Mouse (Mus musculus) liver, embryonic 14.5 days (tissue): ENCODE data around the gene Fzd10. TPM values are rescaled to one million over a fixed set of nuclear protein-coding genes. Genes with fewer than 3 reads are reported as not detected.

Experiments
- ATAC-seq: fragments of 200-750 bp; cut with Nextera tagmentation; 2 replicates; pipeline ENCODE4 v1.8.0; 2017; ENCODE audit warnings: moderate number of reproducible peaks, mild to moderate bottlenecking, moderate library complexity; ENCODE audit not compliant: insufficient read depth
- DNase-seq, 3 experiments: peaks; one replicate each; pipeline ENCODE4 v3.0.0-alpha.2; 2012 to 2013; ENCODE audit warnings: low read depth in 3 of 3, low spot score in 3 of 3
- H3K27ac ChIP-seq: fragments of 300-500 bp; sonication (generic); 2 replicates; pipeline ENCODE4 v1.5.1; 2014; ENCODE audit warnings: moderate library complexity, mild to moderate bottlenecking, control low read depth, inconsistent platforms
- H3K27me3 ChIP-seq: fragments of 300-500 bp; sonication (generic); 2 replicates; pipeline ENCODE4 v1.6.1; 2014; ENCODE audit warnings: mild to moderate bottlenecking, low read length, moderate library complexity; ENCODE audit not compliant: control insufficient read depth, insufficient read depth
- H3K36me3 ChIP-seq: fragments of 300-500 bp; sonication (generic); replicated peaks from 2 replicates; pipeline ENCODE4 v1.6.1; 2014; ENCODE audit warnings: low read depth; ENCODE audit not compliant: control insufficient read depth, insufficient read depth
- H3K4me1 ChIP-seq, 2 experiments: fragments of 200-500 bp in 1 of 2; fragments of 300-500 bp in 1 of 2; sonication (generic) in 1 of 2; replicated peaks; 2 replicates each; pipeline ENCODE4 v1.6.1; 2012 to 2014; ENCODE audit warnings: antibody characterized with exemption in 1 of 2, inconsistent platforms in 1 of 2, low read length in 1 of 2; ENCODE audit not compliant: control insufficient read depth in 2 of 2, insufficient read depth in 2 of 2
- H3K4me2 ChIP-seq: fragments of 300-500 bp; sonication (generic); 2 replicates; pipeline ENCODE4 v1.6.1; 2014; ENCODE audit warnings: low read depth, mild to moderate bottlenecking, control low read depth, moderate library complexity
- H3K4me3 ChIP-seq, 2 experiments: fragments of 200-500 bp in 1 of 2; fragments of 300-500 bp in 1 of 2; sonication (generic) in 1 of 2; 2 replicates each; pipeline ENCODE4 v1.5.1; 2012 to 2014; ENCODE audit warnings: low read depth in 2 of 2, low read length in 2 of 2, mild to moderate bottlenecking in 2 of 2, control low read depth in 1 of 2, inconsistent platforms in 1 of 2, moderate library complexity in 1 of 2; ENCODE audit not compliant: insufficient read depth in 1 of 2
- H3K9ac ChIP-seq: fragments of 300-500 bp; sonication (generic); replicated peaks from 2 replicates; pipeline ENCODE4 v1.6.1; 2014; ENCODE audit warnings: mild to moderate bottlenecking, control low read depth, moderate library complexity
- H3K9me3 ChIP-seq: fragments of 300-500 bp; sonication (generic); 2 replicates; pipeline ENCODE4 v1.6.1; 2016; ENCODE audit warnings: low read length, mixed read lengths; ENCODE audit not compliant: control insufficient read depth
- CTCF ChIP-seq: IDR thresholded peaks from 2 replicates; pipeline ENCODE4 v1.5.1; 2016; ENCODE audit warnings: antibody characterized with exemption, low read depth, control low read depth
- EP300 ChIP-seq: IDR thresholded peaks from 2 replicates; pipeline ENCODE4 v1.6.1; 2016; ENCODE audit warnings: antibody characterized with exemption, low read depth
- WGBS: fragments of 180-500 bp; shearing (Covaris S2); extraction: QIAGEN DNeasy Blood & Tissue Kit; methylation state at CpG from one replicate; pipeline ENCODE4 v1.1.7; 2014; ENCODE audit not compliant: insufficient replicate concordance; 5-methylcytosine and 5-hydroxymethylcytosine counted together
- polyA plus RNA-seq, 2 experiments: library from polyadenylated mRNA; depleted of rRNA in 1 of 2; stranded (reverse) in 1 of 2; unstranded in 1 of 2; fragments of >200 nt; fragmentation: Nextera tagmentation in 1 of 2; extraction: Ambion mirVana in 1 of 2; gene quantifications; 2 replicates each; pipeline versions ENCODE4 v1.2.1 to v1.2.3; 2012 to 2014

The Fzd10 gene
- polyA plus RNA-seq, 2 experiments, result 0.02 TPM; not detected in 1

- H3K9me3 ChIP-seq, result no peaks in the 10 kb centered on the region
- no peaks in the 10 kb centered on the region for H3K36me3 ChIP-seq
- H3K4me1 ChIP-seq, result no peaks in the 10 kb centered on the region
- H3K9ac ChIP-seq, result no peak overlapping the region
- H3K4me3 ChIP-seq, result no peak overlapping the region
- WGBS, result 51% methylated on average over 11 of the region's 11 CpGs
- TF ChIP-seq EP300 (no peak), CTCF (no peak)
- no peak for DNase-seq
- no peaks in the 10 kb centered on the region for H3K27me3 ChIP-seq
- no peak for ATAC-seq
- no peak overlapping the region for H3K4me2 ChIP-seq
- H3K27ac ChIP-seq, result no peak overlapping the region
Measured at GRCm38 (mm10) chr5:128649336-128649897, 48.8 kb downstream of the Fzd10 start.

Other genes with a start within 250 kb of the Fzd10 start
- under 0.01 TPM in 1 of 2 replicates, not detected in the other for gene Tmem132d, start 167.8 kb upstream of the Fzd10 start, polyA plus RNA-seq (2012; rRNA removed)
- not detected in 2 replicates for gene Tmem132d, start 167.8 kb upstream of the Fzd10 start, polyA plus RNA-seq (2014; fragmentation: Nextera tagmentation; extraction: Ambion mirVana)
- gene Piwil1, start 101.7 kb downstream of the Fzd10 start, polyA plus RNA-seq (2012; rRNA removed), result not detected in 2 replicates
- not detected in 2 replicates for gene Piwil1, start 101.7 kb downstream of the Fzd10 start, polyA plus RNA-seq (2014; fragmentation: Nextera tagmentation; extraction: Ambion mirVana)